Mouse (Mus musculus) embryo, embryonic 11 days (tissue): ENCODE measurements at regions not wholly inside any gene's neighbourhood (a gene's known extent, or its start where the extent isn't known, plus 50 kb on each side); places are given as distances from the start of the nearest gene placed in this dataset.
"Not testable (repeated sequence)": the region's sequence is repeated elsewhere in the genome, so short reads cannot be mapped to it uniquely, and the experiment has no call there.

Experiments
- DNase-seq: peaks from one replicate; pipeline ENCODE4 v3.0.0-alpha.2; 2015

GRCm38 (mm10) chr3:21945775-21946174, 130.7 kb upstream of the Tbl1xr1 start:
- no peak for DNase-seq

GRCm38 (mm10) chr3:21947320-21948073, 129.0 kb upstream of the Tbl1xr1 start:
- DNase-seq: peak; percentile 27

- DNase-seq: no peak
Measured at GRCm38 (mm10) chr3:21948074-21948659, 128.3 kb upstream of the Tbl1xr1 start.

- no peak for DNase-seq
Measured at GRCm38 (mm10) chr3:21949459-21949858, 127.0 kb upstream of the Tbl1xr1 start.

- DNase-seq: no peak
Measured at GRCm38 (mm10) chr3:21950571-21950970, 125.9 kb upstream of the Tbl1xr1 start.

GRCm38 (mm10) chr3:21951446-21952285, 124.8 kb upstream of the Tbl1xr1 start:
- no peak for DNase-seq

GRCm38 (mm10) chr3:21952695-21953415, 123.6 kb upstream of the Tbl1xr1 start:
- DNase-seq: peak; percentile 26

- no peak for DNase-seq
Measured at GRCm38 (mm10) chr3:21953416-21953810, 123.0 kb upstream of the Tbl1xr1 start.

- no peak for DNase-seq
Measured at GRCm38 (mm10) chr3:21955681-21956080, 120.8 kb upstream of the Tbl1xr1 start.

GRCm38 (mm10) chr3:21957105-21957504, 119.3 kb upstream of the Tbl1xr1 start:
- DNase-seq: not testable (repeated sequence)

GRCm38 (mm10) chr3:21958595-21959286, 117.7 kb upstream of the Tbl1xr1 start:
- no peak for DNase-seq

- no peak for DNase-seq
Measured at GRCm38 (mm10) chr3:21961091-21961490, 115.4 kb upstream of the Tbl1xr1 start.

GRCm38 (mm10) chr3:21961746-21962145, 114.7 kb upstream of the Tbl1xr1 start:
- DNase-seq: no peak

- peak; percentile 12 for DNase-seq
Measured at GRCm38 (mm10) chr3:21962360-21962782, 114.1 kb upstream of the Tbl1xr1 start.

- peak; percentile 18 for DNase-seq
Measured at GRCm38 (mm10) chr3:21962921-21963732, 113.3 kb upstream of the Tbl1xr1 start.

- DNase-seq: no peak
Measured at GRCm38 (mm10) chr3:21963733-21964351, 112.6 kb upstream of the Tbl1xr1 start.

GRCm38 (mm10) chr3:21964438-21964837, 112.0 kb upstream of the Tbl1xr1 start:
- DNase-seq: no peak

GRCm38 (mm10) chr3:21965556-21965955, 110.9 kb upstream of the Tbl1xr1 start:
- DNase-seq: no peak

- DNase-seq: no peak
Measured at GRCm38 (mm10) chr3:21971731-21972130, 104.7 kb upstream of the Tbl1xr1 start.

GRCm38 (mm10) chr3:21973153-21973552, 103.3 kb upstream of the Tbl1xr1 start:
- no peak for DNase-seq

- no peak for DNase-seq
Measured at GRCm38 (mm10) chr3:21973681-21974080, 102.8 kb upstream of the Tbl1xr1 start.
